Mouse (Mus musculus) adrenal gland, postnatal 36 days (tissue): ENCODE measurements around the gene Casr. TPM values are rescaled to one million over a fixed set of nuclear protein-coding genes. Genes with fewer than 3 reads are reported as not detected.

Experiments used
- total RNA-seq, 2 experiments: library from RNA; stranded (reverse); gene quantifications; 2 replicates each; pipeline ENCODE4 v1.2.3; 2021

Casr gene
- total RNA-seq, 2 experiments from 2014 or later, result not detected

Other genes with a start within 250 kb of the Casr start
- not detected for gene BC117090, start 227.8 kb downstream of the Casr start, total RNA-seq
- gene BC100530, start 194.4 kb downstream of the Casr start, total RNA-seq, result not detected
- not detected for gene Stfa2, start 153.7 kb downstream of the Casr start, total RNA-seq
- not detected for gene Stfa3, start 106.7 kb downstream of the Casr start, total RNA-seq
- 1 to 10 TPM; 1.3 to 2.2 TPM for gene Cd86, start 103.9 kb upstream of the Casr start, total RNA-seq
- gene Ildr1, start 131.8 kb upstream of the Casr start, total RNA-seq, result not detected
- 1 to 10 TPM in 1 of 2 experiments, under 1 TPM in 1; 0.96 to 2.6 TPM for gene Slc15a2, start 222.8 kb upstream of the Casr start, total RNA-seq